8 mouse cellular contexts compared by ENCODE assay signal in the genomic region with DNA sequence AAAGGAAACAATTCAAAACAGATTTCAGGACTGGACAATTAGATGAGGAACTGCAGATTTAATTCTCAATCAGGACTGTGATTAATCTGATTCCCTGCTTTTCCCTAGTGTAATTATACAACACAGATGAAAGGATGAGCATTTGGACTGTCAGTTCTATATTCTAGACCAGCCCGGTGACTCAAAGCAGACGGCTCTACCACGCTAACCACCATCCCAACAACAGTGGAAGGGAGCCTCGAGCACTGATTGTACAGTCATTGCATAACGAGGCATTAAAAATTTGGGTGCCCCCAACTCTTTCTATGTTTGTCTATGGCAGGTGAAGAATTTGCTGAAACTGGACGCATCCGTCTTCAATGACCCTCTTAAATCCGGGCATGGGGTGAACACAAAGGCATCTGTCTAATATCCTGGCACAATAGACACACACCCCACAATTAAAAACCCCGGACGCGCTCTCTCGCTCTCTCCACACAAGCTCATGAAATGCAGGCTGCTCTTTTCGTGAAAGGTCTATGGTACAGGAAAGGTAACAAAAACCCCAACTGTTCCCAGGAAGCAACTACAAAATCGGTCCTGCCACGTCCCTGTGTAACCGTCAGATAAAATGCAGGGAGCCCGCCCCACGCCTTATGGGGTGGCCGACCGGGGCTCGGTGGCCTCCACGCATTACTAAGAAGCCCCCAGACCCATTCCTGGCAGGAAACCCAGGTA. TPM values are rescaled to one million over a fixed set of nuclear protein-coding genes. Genes with fewer than 3 reads are reported as not detected.
DNase-seq lines count a peak whose midpoint lies in the region; ATAC-seq and TF ChIP-seq lines count a peak whose summit lies in the region.

No protein-coding gene starts in this region.

- DNase-seq in kidney, adult 2 months, result peak; percentile 8
- DNase-seq in kidney, adult 11 months, result no peak
- peak; percentile 50 for DNase-seq in adipocyte (ENCODE audit: low spot score)
- DNase-seq in forelimb bud, embryonic 11.5 days (ENCODE audit: low read depth, low spot score), result peak; percentile 12
- peak; percentile 73 for DNase-seq in intestine, embryonic 14.5 days (ENCODE audit: low spot score)
- peak; percentile 17 for DNase-seq in midbrain, postnatal 0 days (ENCODE audit: low spot score)

- H3K27ac ChIP-seq in kidney, adult 2 months (ENCODE audit: insufficient read depth, low read depth, low read length), result no peak overlapping the region
- H3K27ac ChIP-seq in intestine, embryonic 14.5 days (ENCODE audit: low read depth), result peak overlapping the region; percentile 75; the same call in 1 of the 2 replicates
- H3K27ac ChIP-seq in limb, embryonic 12.5 days, result peak overlapping the region; percentile 93
- H3K27ac ChIP-seq in midbrain, postnatal 0 days (ENCODE audit: low read depth, low read length), result peak overlapping the region; percentile 92

- TF ChIP-seq POLR2A in kidney, adult 2 months (IDR thresholded peaks at IDR 0.05; ENCODE audit: low read depth, low read length), result no peak

- H3K27me3 ChIP-seq in kidney, adult 2 months (replicated peaks; ENCODE audit: control insufficient read depth, insufficient read depth, low read length), result no peaks in the 10 kb centered on the region
- no peaks in the 10 kb centered on the region for H3K27me3 ChIP-seq in intestine, embryonic 14.5 days (replicated peaks; ENCODE audit: control insufficient read depth, insufficient read depth, low read length)
- no peaks in the 10 kb centered on the region for H3K27me3 ChIP-seq in limb, embryonic 12.5 days
- H3K27me3 ChIP-seq in midbrain, postnatal 0 days (ENCODE audit: insufficient read depth, low read length), result no peaks in the 10 kb centered on the region

- H3K4me1 ChIP-seq in kidney, adult 2 months (ENCODE audit: control insufficient read depth, insufficient read depth, low read length), result no peaks in the 10 kb centered on the region
- H3K4me1 ChIP-seq in intestine, embryonic 14.5 days (replicated peaks; ENCODE audit: control insufficient read depth, insufficient read depth, low read length), result no peaks in the 10 kb centered on the region
- no peaks in the 10 kb centered on the region for H3K4me1 ChIP-seq in limb, embryonic 12.5 days (replicated peaks)
- no peaks in the 10 kb centered on the region for H3K4me1 ChIP-seq in midbrain, postnatal 0 days (ENCODE audit: insufficient read depth, low read length)

- H3K4me2 ChIP-seq in intestine, embryonic 14.5 days (ENCODE audit: low read length), result peak overlapping the region; percentile 51
- H3K4me2 ChIP-seq in limb, embryonic 12.5 days, result peak overlapping the region; percentile 56
- H3K4me2 ChIP-seq in midbrain, postnatal 0 days (ENCODE audit: low read depth, low read length, poor library complexity, severe bottlenecking), result peak overlapping the region; percentile 44

- H3K36me3 ChIP-seq in kidney, adult 2 months (ENCODE audit: control insufficient read depth, insufficient read depth, low read length), result no peaks in the 10 kb centered on the region
- no peaks in the 10 kb centered on the region for H3K36me3 ChIP-seq in intestine, embryonic 14.5 days (ENCODE audit: control insufficient read depth, insufficient read depth, low read length)
- no peaks in the 10 kb centered on the region for H3K36me3 ChIP-seq in limb, embryonic 12.5 days
- H3K36me3 ChIP-seq in midbrain, postnatal 0 days (ENCODE audit: insufficient read depth, low read length), result no peaks in the 10 kb centered on the region

- 1% methylated on average over 22 of the region's 22 CpGs for WGBS in kidney, adult 2 months
- WGBS in intestine, embryonic 14.5 days, result 20% methylated on average over 22 of the region's 22 CpGs
- WGBS in limb, embryonic 12.5 days, result 22% methylated on average over 22 of the region's 22 CpGs
- 33% methylated on average over 22 of the region's 22 CpGs for WGBS in midbrain, postnatal 0 days

- no peak for ATAC-seq in intestine, embryonic 14.5 days (replicated peaks; ENCODE audit: low FRiP score, low TSS enrichment, low read depth)
- ATAC-seq in limb, embryonic 12.5 days (ENCODE audit: insufficient number of reproducible peaks, insufficient read depth, low FRiP score, low TSS enrichment, low read depth), result no peak
- ATAC-seq in midbrain, postnatal 0 days (ENCODE audit: low FRiP score), result no peak
- ATAC-seq in inflammation-experienced regulatory T-cells, adult 6 months, result no peak

- no peaks in the 10 kb centered on the region for H3K9me3 ChIP-seq in intestine, embryonic 14.5 days (ENCODE audit: control insufficient read depth, low read length)
- no peaks in the 10 kb centered on the region for H3K9me3 ChIP-seq in limb, embryonic 12.5 days
- no peaks in the 10 kb centered on the region for H3K9me3 ChIP-seq in midbrain, postnatal 0 days (ENCODE audit: low read length)

- peak overlapping the region; percentile 96 for H3K4me3 ChIP-seq in kidney, adult 2 months (ENCODE audit: insufficient read depth, low read depth, low read length)
- peak overlapping the region; percentile 53 for H3K4me3 ChIP-seq in intestine, embryonic 14.5 days (ENCODE audit: low read depth, low read length)
- peak overlapping the region; percentile 55 for H3K4me3 ChIP-seq in limb, embryonic 12.5 days (replicated peaks)
- H3K4me3 ChIP-seq in midbrain, postnatal 0 days (ENCODE audit: low read depth, low read length), result peak overlapping the region; percentile 58

- H3K9ac ChIP-seq in intestine, embryonic 14.5 days (ENCODE audit: low read length), result peak overlapping the region; percentile 66
- H3K9ac ChIP-seq in limb, embryonic 12.5 days (replicated peaks), result peak overlapping the region; percentile 72
- peak overlapping the region; percentile 75 for H3K9ac ChIP-seq in midbrain, postnatal 0 days (replicated peaks; ENCODE audit: low read length, poor library complexity, severe bottlenecking)

- TF ChIP-seq CTCF in kidney, adult 2 months (conservative IDR thresholded peaks at IDR 0.05; ENCODE audit: insufficient read depth, insufficient read length, low read depth, low read length), result no peak
- TF ChIP-seq CTCF in midbrain, postnatal 0 days (IDR thresholded peaks at IDR 0.05), result no peak

RNA-seq across cellular contexts. Expression of gene Cask, which starts 5.9 kb away (rescaled TPM):
- 4.9 and 5.7 TPM in 2 replicates for polyA plus RNA-seq in kidney, adult 2 months (2012; rRNA removed)
- 14.3 and 16.0 TPM in 2 replicates for polyA plus RNA-seq in intestine, embryonic 14.5 days (2014; fragmentation: Nextera tagmentation; extraction: Ambion mirVana)
- 12.9 and 14.1 TPM in 2 replicates for polyA plus RNA-seq in limb, embryonic 12.5 days (2016; fragmentation: Nextera tagmentation; extraction: Ambion mirVana)
- 146 and 210 TPM in 2 replicates for total RNA-seq in midbrain, postnatal 0 days (2014; rRNA removed)
- polyA plus RNA-seq in midbrain, postnatal 0 days (2015; fragmentation: Nextera tagmentation; extraction: Ambion mirVana), result 74.4 and 79.5 TPM in 2 replicates
- polyA plus RNA-seq in inflammation-experienced regulatory T-cells, adult 6 months (2017; shearing (Covaris generic)), result under 1 TPM; 0.39 to 0.77 (median 0.57) TPM
